Mouse (Mus musculus): ENCODE measurements around the gene Fam198a. TPM values are rescaled to one million over a fixed set of nuclear protein-coding genes. Genes with fewer than 3 reads are reported as not detected.

Gene Fam198a
- polyA plus RNA-seq, 1 experiment from 2014 or later = 0.89 TPM

- H3K9ac ChIP-seq (ENCODE audit: low read length) = no peak overlapping the region
- WGBS = 56% methylated on average over 5 of the region's 5 CpGs
- ATAC-seq (no peak), DNase-seq (ENCODE audit: low spot score) (no peak)
- no peak overlapping the region for H3K27ac ChIP-seq (ENCODE audit: low read depth, low read length)
- no peak overlapping the region for H3K4me3 ChIP-seq (ENCODE audit: low read depth, low read length)
- no peaks in the 10 kb centered on the region for H3K9me3 ChIP-seq (replicated peaks; ENCODE audit: control insufficient read depth, low read length)
- no peaks in the 10 kb centered on the region for H3K4me1 ChIP-seq (ENCODE audit: control insufficient read depth, insufficient read depth, low read length)
- no peaks in the 10 kb centered on the region for H3K36me3 ChIP-seq (ENCODE audit: control insufficient read depth, insufficient read depth, low read length)
- H3K27me3 ChIP-seq (replicated peaks; ENCODE audit: control insufficient read depth, insufficient read depth, low read length) = no peaks in the 10 kb centered on the region
- no peak overlapping the region for H3K4me2 ChIP-seq (ENCODE audit: low read length)
Measured at GRCm38 (mm10) chr9:121923906-121924305, 26.9 kb upstream of the Fam198a start.

- Histone ChIP-seq H3K36me3 (ENCODE audit: control insufficient read depth, insufficient read depth, low read length) (no peaks in the 10 kb centered on the region), H3K4me1 (ENCODE audit: control insufficient read depth, insufficient read depth, low read length) (no peaks in the 10 kb centered on the region), H3K27ac (ENCODE audit: low read depth, low read length) (no peak overlapping the region), H3K9ac (ENCODE audit: low read length) (no peak overlapping the region), H3K4me3 (ENCODE audit: low read depth, low read length) (no peak overlapping the region), H3K4me2 (ENCODE audit: low read length) (no peak overlapping the region), H3K9me3 (replicated peaks; ENCODE audit: control insufficient read depth, low read length) (no peaks in the 10 kb centered on the region), H3K27me3 (replicated peaks; ENCODE audit: control insufficient read depth, insufficient read depth, low read length) (no peaks in the 10 kb centered on the region)
- ATAC-seq (no peak), DNase-seq (ENCODE audit: low spot score) (no peak)
- 87% methylated on average over 9 of the region's 9 CpGs for WGBS
Measured at GRCm38 (mm10) chr9:121924901-121925560, 25.8 kb upstream of the Fam198a start.

- Histone ChIP-seq H3K9me3 (replicated peaks; ENCODE audit: control insufficient read depth, low read length) (no peaks in the 10 kb centered on the region), H3K27ac (ENCODE audit: low read depth, low read length) (no peak overlapping the region), H3K27me3 (replicated peaks; ENCODE audit: control insufficient read depth, insufficient read depth, low read length) (no peaks in the 10 kb centered on the region), H3K36me3 (ENCODE audit: control insufficient read depth, insufficient read depth, low read length) (no peaks in the 10 kb centered on the region), H3K4me2 (ENCODE audit: low read length) (no peak overlapping the region), H3K4me1 (ENCODE audit: control insufficient read depth, insufficient read depth, low read length) (no peaks in the 10 kb centered on the region), H3K9ac (ENCODE audit: low read length) (no peak overlapping the region), H3K4me3 (ENCODE audit: low read depth, low read length) (no peak overlapping the region)
- ATAC-seq (no peak), DNase-seq (ENCODE audit: low spot score) (no peak)
- 86% methylated on average over 8 of the region's 8 CpGs for WGBS
Measured at GRCm38 (mm10) chr9:121925959-121926358, 24.8 kb upstream of the Fam198a start.

GRCm38 (mm10) chr9:121926634-121927405 lies 24.0 kb upstream of the Fam198a start:
- Histone ChIP-seq H3K27me3 (replicated peaks; ENCODE audit: control insufficient read depth, insufficient read depth, low read length) (no peaks in the 10 kb centered on the region), H3K9me3 (replicated peaks; ENCODE audit: control insufficient read depth, low read length) (no peaks in the 10 kb centered on the region), H3K27ac (ENCODE audit: low read depth, low read length) (no peak overlapping the region), H3K4me2 (ENCODE audit: low read length) (no peak overlapping the region), H3K36me3 (ENCODE audit: control insufficient read depth, insufficient read depth, low read length) (no peaks in the 10 kb centered on the region), H3K4me1 (ENCODE audit: control insufficient read depth, insufficient read depth, low read length) (no peaks in the 10 kb centered on the region), H3K9ac (ENCODE audit: low read length) (no peak overlapping the region), H3K4me3 (ENCODE audit: low read depth, low read length) (no peak overlapping the region)
- no peak for DNase-seq (ENCODE audit: low spot score)
- WGBS = 63% methylated on average over 11 of the region's 11 CpGs
- ATAC-seq = no peak

- ATAC-seq (no peak), DNase-seq (ENCODE audit: low spot score) (no peak)
- H3K36me3 ChIP-seq (ENCODE audit: control insufficient read depth, insufficient read depth, low read length) = no peaks in the 10 kb centered on the region
- no peak overlapping the region for H3K27ac ChIP-seq (ENCODE audit: low read depth, low read length)
- H3K9ac ChIP-seq (ENCODE audit: low read length) = no peak overlapping the region
- 83% methylated on average over 7 of the region's 7 CpGs for WGBS
- H3K27me3 ChIP-seq (replicated peaks; ENCODE audit: control insufficient read depth, insufficient read depth, low read length) = no peaks in the 10 kb centered on the region
- no peaks in the 10 kb centered on the region for H3K4me1 ChIP-seq (ENCODE audit: control insufficient read depth, insufficient read depth, low read length)
- no peak overlapping the region for H3K4me2 ChIP-seq (ENCODE audit: low read length)
- H3K4me3 ChIP-seq (ENCODE audit: low read depth, low read length) = no peak overlapping the region
- H3K9me3 ChIP-seq (replicated peaks; ENCODE audit: control insufficient read depth, low read length) = no peaks in the 10 kb centered on the region
Measured at GRCm38 (mm10) chr9:121927721-121928120, 23.1 kb upstream of the Fam198a start.

GRCm38 (mm10) chr9:121928498-121928897 lies 22.3 kb upstream of the Fam198a start:
- Histone ChIP-seq H3K4me2 (ENCODE audit: low read length) (no peak overlapping the region), H3K9ac (ENCODE audit: low read length) (no peak overlapping the region), H3K4me3 (ENCODE audit: low read depth, low read length) (no peak overlapping the region), H3K9me3 (replicated peaks; ENCODE audit: control insufficient read depth, low read length) (no peaks in the 10 kb centered on the region), H3K4me1 (ENCODE audit: control insufficient read depth, insufficient read depth, low read length) (no peaks in the 10 kb centered on the region), H3K27ac (ENCODE audit: low read depth, low read length) (no peak overlapping the region), H3K27me3 (replicated peaks; ENCODE audit: control insufficient read depth, insufficient read depth, low read length) (no peaks in the 10 kb centered on the region), H3K36me3 (ENCODE audit: control insufficient read depth, insufficient read depth, low read length) (no peaks in the 10 kb centered on the region)
- peak; percentile 61 for DNase-seq (ENCODE audit: low spot score)
- WGBS = 27% methylated on average over 2 of the region's 2 CpGs
- ATAC-seq = 0 out of 2 replicates have a peak, but pooled peaks have one; percentile 10

GRCm38 (mm10) chr9:121934856-121935255 lies 15.9 kb upstream of the Fam198a start:
- Histone ChIP-seq H3K9me3 (replicated peaks; ENCODE audit: control insufficient read depth, low read length) (no peaks in the 10 kb centered on the region), H3K36me3 (ENCODE audit: control insufficient read depth, insufficient read depth, low read length) (no peaks in the 10 kb centered on the region), H3K4me2 (ENCODE audit: low read length) (no peak overlapping the region), H3K27ac (ENCODE audit: low read depth, low read length) (no peak overlapping the region), H3K4me3 (ENCODE audit: low read depth, low read length) (no peak overlapping the region), H3K27me3 (replicated peaks; ENCODE audit: control insufficient read depth, insufficient read depth, low read length) (no peaks in the 10 kb centered on the region), H3K9ac (ENCODE audit: low read length) (no peak overlapping the region), H3K4me1 (ENCODE audit: control insufficient read depth, insufficient read depth, low read length) (no peaks in the 10 kb centered on the region)
- ATAC-seq (no peak), DNase-seq (ENCODE audit: low spot score) (no peak)
- 85% methylated on average over 4 of the region's 4 CpGs for WGBS

- no peak overlapping the region for H3K9ac ChIP-seq (ENCODE audit: low read length)
- no peak overlapping the region for H3K4me3 ChIP-seq (ENCODE audit: low read depth, low read length)
- no peak overlapping the region for H3K27ac ChIP-seq (ENCODE audit: low read depth, low read length)
- H3K27me3 ChIP-seq (replicated peaks; ENCODE audit: control insufficient read depth, insufficient read depth, low read length) = no peaks in the 10 kb centered on the region
- WGBS = 70% methylated on average over 1 of the region's 1 CpGs
- peak overlapping the region; percentile 47 for H3K4me2 ChIP-seq (ENCODE audit: low read length)
- H3K36me3 ChIP-seq (ENCODE audit: control insufficient read depth, insufficient read depth, low read length) = no peaks in the 10 kb centered on the region
- H3K4me1 ChIP-seq (ENCODE audit: control insufficient read depth, insufficient read depth, low read length) = no peaks in the 10 kb centered on the region
- DNase-seq (ENCODE audit: low spot score) = peak; percentile 31
- no peaks in the 10 kb centered on the region for H3K9me3 ChIP-seq (replicated peaks; ENCODE audit: control insufficient read depth, low read length)
- ATAC-seq = peak; percentile 58; the same call in 1 of the 2 replicates
Measured at GRCm38 (mm10) chr9:121936952-121937351, 13.8 kb upstream of the Fam198a start.

- DNase-seq (ENCODE audit: low spot score) (no peak), ATAC-seq (peak; percentile 44; the same call in 1 of the 2 replicates)
- no peaks in the 10 kb centered on the region for H3K36me3 ChIP-seq (ENCODE audit: control insufficient read depth, insufficient read depth, low read length)
- H3K4me2 ChIP-seq (ENCODE audit: low read length) = peak overlapping the region; percentile 47
- H3K27ac ChIP-seq (ENCODE audit: low read depth, low read length) = peak overlapping the region; percentile 5; the same call in 1 of the 2 replicates
- H3K4me3 ChIP-seq (ENCODE audit: low read depth, low read length) = peak overlapping the region; percentile 37
- H3K4me1 ChIP-seq (ENCODE audit: control insufficient read depth, insufficient read depth, low read length) = no peaks in the 10 kb centered on the region
- H3K9ac ChIP-seq (ENCODE audit: low read length) = 0 out of 2 replicates have a peak overlapping the region, but pooled peaks have one; percentile 59
- no peaks in the 10 kb centered on the region for H3K9me3 ChIP-seq (replicated peaks; ENCODE audit: control insufficient read depth, low read length)
- H3K27me3 ChIP-seq (replicated peaks; ENCODE audit: control insufficient read depth, insufficient read depth, low read length) = no peaks in the 10 kb centered on the region
- WGBS = 62% methylated on average over 6 of the region's 6 CpGs
Measured at GRCm38 (mm10) chr9:121937451-121937864, 13.3 kb upstream of the Fam198a start.
